Mouse (Mus musculus) heart, embryonic 10.5 days (tissue): ENCODE measurements around the gene Scimp. TPM values are rescaled to one million over a fixed set of nuclear protein-coding genes. Genes with fewer than 3 reads are reported as not detected.
"Not testable (repeated sequence)": the region's sequence is repeated elsewhere in the genome, so short reads cannot be mapped to it uniquely, and the experiment has no call there.

Experiments
- DNase-seq: peaks from one replicate; pipeline ENCODE4 v3.0.0-alpha.2; 2017; ENCODE audit warnings: low spot score
- H3K27ac ChIP-seq: fragments of 300-500 bp; sonication (generic); 2 replicates; pipeline ENCODE4 v1.5.1; 2016; ENCODE audit warnings: mild to moderate bottlenecking
- H3K27me3 ChIP-seq: fragments of 300-500 bp; sonication (generic); 2 replicates; pipeline ENCODE4 v1.6.1; 2016; ENCODE audit warnings: mild to moderate bottlenecking; ENCODE audit not compliant: poor library complexity, insufficient read depth, severe bottlenecking
- H3K36me3 ChIP-seq: fragments of 300-500 bp; sonication (generic); 2 replicates; pipeline ENCODE4 v1.6.1; 2016; ENCODE audit warnings: mild to moderate bottlenecking, moderate library complexity
- H3K4me1 ChIP-seq: fragments of 300-500 bp; sonication (generic); 2 replicates; pipeline ENCODE4 v1.6.1; 2016; ENCODE audit warnings: mild to moderate bottlenecking
- H3K4me3 ChIP-seq: fragments of 300-500 bp; sonication (generic); 2 replicates; pipeline ENCODE4 v1.5.1; 2016; ENCODE audit warnings: mild to moderate bottlenecking, moderate library complexity
- H3K9me3 ChIP-seq: fragments of 300-500 bp; sonication (generic); 2 replicates; pipeline ENCODE4 v1.6.1; 2016; ENCODE audit warnings: mild to moderate bottlenecking, moderate library complexity
- WGBS: fragments of 180-500 bp; shearing (Covaris S2); methylation state at CpG from one replicate; pipeline ENCODE4 v1.1.7; 2016; 5-methylcytosine and 5-hydroxymethylcytosine counted together
- polyA plus RNA-seq: library from polyadenylated mRNA; unstranded; fragments of >200 nt; fragmentation: Nextera tagmentation; extraction: Ambion mirVana; gene quantifications from 2 replicates; pipeline ENCODE4 v1.2.1, GENCODE M21; 2016

Gene Scimp
- polyA plus RNA-seq, 1 experiment from 2014 or later: not detected

GRCm38 (mm10) chr11:70785908-70786307 lies 26.5 kb downstream of the Scimp start:
- Histone ChIP-seq H3K9me3 (no peaks in the 10 kb centered on the region), H3K4me3 (no peak overlapping the region), H3K27me3 (no peaks in the 10 kb centered on the region), H3K27ac (no peak overlapping the region), H3K4me1 (no peaks in the 10 kb centered on the region), H3K36me3 (no peaks in the 10 kb centered on the region)
- DNase-seq: no peak
- WGBS: 58% methylated on average over 2 of the region's 2 CpGs

- DNase-seq, H3K36me3 ChIP-seq, H3K4me3 ChIP-seq, H3K4me1 ChIP-seq, H3K27ac ChIP-seq, H3K27me3 ChIP-seq, H3K9me3 ChIP-seq: not testable (repeated sequence)
- WGBS: 24% methylated on average over 6 of the region's 6 CpGs
These were observed 34.3 kb downstream of the Scimp start for GRCm38 (mm10) chr11:70778058-70778457.

- WGBS: 66% methylated on average over 6 of the region's 6 CpGs
- H3K36me3 ChIP-seq: peaks cover 13% of the 10 kb centered on the region
- H3K27me3 ChIP-seq: no peaks in the 10 kb centered on the region
- H3K9me3 ChIP-seq: no peaks in the 10 kb centered on the region
- no peaks in the 10 kb centered on the region for H3K4me1 ChIP-seq
- H3K4me3 ChIP-seq: no peak overlapping the region
- no peak for DNase-seq
- H3K27ac ChIP-seq: no peak overlapping the region
These were observed 34.8 kb downstream of the Scimp start for GRCm38 (mm10) chr11:70777634-70778033.

GRCm38 (mm10) chr11:70776830-70777571 lies 35.4 kb downstream of the Scimp start:
- Histone ChIP-seq H3K4me1 (no peaks in the 10 kb centered on the region), H3K36me3 (peaks cover 19% of the 10 kb centered on the region), H3K4me3 (no peak overlapping the region), H3K27ac (no peak overlapping the region), H3K9me3 (no peaks in the 10 kb centered on the region), H3K27me3 (no peaks in the 10 kb centered on the region)
- DNase-seq: peak; percentile 89
- 29% methylated on average over 17 of the region's 17 CpGs for WGBS

- no peaks in the 10 kb centered on the region for H3K4me1 ChIP-seq
- no peak overlapping the region for H3K4me3 ChIP-seq
- H3K27ac ChIP-seq: no peak overlapping the region
- no peaks in the 10 kb centered on the region for H3K9me3 ChIP-seq
- 82% methylated on average over 3 of the region's 3 CpGs for WGBS
- no peaks in the 10 kb centered on the region for H3K27me3 ChIP-seq
- peaks cover 43% of the 10 kb centered on the region for H3K36me3 ChIP-seq
- DNase-seq: no peak
These were observed 41.6 kb downstream of the Scimp start for GRCm38 (mm10) chr11:70770804-70771203.

GRCm38 (mm10) chr11:70765776-70766445 lies 46.5 kb downstream of the Scimp start:
- Histone ChIP-seq H3K36me3 (peaks cover 13% of the 10 kb centered on the region; the same call in 1 of the 2 replicates), H3K27ac (no peak overlapping the region), H3K4me1 (peaks cover 9% of the 10 kb centered on the region; the same call in 1 of the 2 replicates), H3K27me3 (no peaks in the 10 kb centered on the region), H3K4me3 (no peak overlapping the region), H3K9me3 (no peaks in the 10 kb centered on the region)
- no peak for DNase-seq
- 68% methylated on average over 16 of the region's 16 CpGs for WGBS

GRCm38 (mm10) chr11:70763936-70764808 lies 48.2 kb downstream of the Scimp start, which contains the start of gene Zfp3:
TSS of gene Zfp3 (plus strand) at chr11:70764209.
- peak; percentile 89 for DNase-seq
- Histone ChIP-seq H3K9me3 (no peaks in the 10 kb centered on the region), H3K27ac (peak within 1 kb of the TSS; percentile 92), H3K4me3 (peak within 1 kb of the TSS; percentile 76), H3K4me1 (peaks cover 9% of the 10 kb centered on the region; the same call in 1 of the 2 replicates), H3K36me3 (peaks cover 10% of the 10 kb centered on the region; the same call in 1 of the 2 replicates), H3K27me3 (no peaks in the 10 kb centered on the region)
- under 1% methylated on average over 78 of the region's 78 CpGs for WGBS

GRCm38 (mm10) chr11:70763582-70763935 lies 48.8 kb downstream of the Scimp start:
- peak overlapping the region; percentile 76 for H3K4me3 ChIP-seq
- 26% methylated on average over 3 of the region's 3 CpGs for WGBS
- no peaks in the 10 kb centered on the region for H3K9me3 ChIP-seq
- no peaks in the 10 kb centered on the region for H3K27me3 ChIP-seq
- peaks cover 10% of the 10 kb centered on the region; the same call in 1 of the 2 replicates for H3K36me3 ChIP-seq
- peaks cover 9% of the 10 kb centered on the region; the same call in 1 of the 2 replicates for H3K4me1 ChIP-seq
- no peak for DNase-seq
- peak overlapping the region; percentile 92 for H3K27ac ChIP-seq

- no peak overlapping the region for H3K27ac ChIP-seq
- H3K27me3 ChIP-seq: no peaks in the 10 kb centered on the region
- no peaks in the 10 kb centered on the region for H3K9me3 ChIP-seq
- peaks cover 9% of the 10 kb centered on the region; the same call in 1 of the 2 replicates for H3K4me1 ChIP-seq
- 85% methylated on average over 9 of the region's 9 CpGs for WGBS
- H3K4me3 ChIP-seq: no peak overlapping the region
- no peak for DNase-seq
- H3K36me3 ChIP-seq: peaks cover 2% of the 10 kb centered on the region; the same call in 1 of the 2 replicates
These were observed 49.7 kb downstream of the Scimp start for GRCm38 (mm10) chr11:70762641-70763040.

GRCm38 (mm10) chr11:70760446-70760845 lies 51.9 kb downstream of the Scimp start:
- not testable (repeated sequence) for H3K27ac ChIP-seq, H3K9me3 ChIP-seq, H3K36me3 ChIP-seq, H3K27me3 ChIP-seq, H3K4me1 ChIP-seq, H3K4me3 ChIP-seq, DNase-seq
- WGBS: 70% methylated on average over 3 of the region's 3 CpGs

- no peaks in the 10 kb centered on the region for H3K27me3 ChIP-seq
- peak; percentile 89 for DNase-seq
- no peak overlapping the region for H3K4me3 ChIP-seq
- WGBS: 4% methylated on average over 7 of the region's 7 CpGs
- H3K9me3 ChIP-seq: no peaks in the 10 kb centered on the region
- no peak overlapping the region for H3K27ac ChIP-seq
- H3K36me3 ChIP-seq: no peaks in the 10 kb centered on the region
- no peaks in the 10 kb centered on the region for H3K4me1 ChIP-seq
These were observed 56.7 kb downstream of the Scimp start for GRCm38 (mm10) chr11:70755645-70756044.

- Histone ChIP-seq H3K4me3 (no peak overlapping the region), H3K27me3 (no peaks in the 10 kb centered on the region), H3K9me3 (no peaks in the 10 kb centered on the region), H3K4me1 (no peaks in the 10 kb centered on the region), H3K36me3 (no peaks in the 10 kb centered on the region), H3K27ac (no peak overlapping the region)
- no peak for DNase-seq
- 64% methylated on average over 7 of the region's 7 CpGs for WGBS
These were observed 57.4 kb downstream of the Scimp start for GRCm38 (mm10) chr11:70754958-70755357.
